Mouse (Mus musculus): Measurements from ENCODE around the gene Olfr1128. TPM values are rescaled to one million over a fixed set of nuclear protein-coding genes. Genes with fewer than 3 reads are reported as not detected.
"Not testable (repeated sequence)": the region's sequence is repeated elsewhere in the genome, so short reads cannot be mapped to it uniquely, and the experiment has no call there.

The Olfr1128 gene
- total RNA-seq (2021) = not detected
- long read RNA-seq, experiment 1 = 0 reads
- long read RNA-seq, experiment 2 = 0 reads

DNA sequence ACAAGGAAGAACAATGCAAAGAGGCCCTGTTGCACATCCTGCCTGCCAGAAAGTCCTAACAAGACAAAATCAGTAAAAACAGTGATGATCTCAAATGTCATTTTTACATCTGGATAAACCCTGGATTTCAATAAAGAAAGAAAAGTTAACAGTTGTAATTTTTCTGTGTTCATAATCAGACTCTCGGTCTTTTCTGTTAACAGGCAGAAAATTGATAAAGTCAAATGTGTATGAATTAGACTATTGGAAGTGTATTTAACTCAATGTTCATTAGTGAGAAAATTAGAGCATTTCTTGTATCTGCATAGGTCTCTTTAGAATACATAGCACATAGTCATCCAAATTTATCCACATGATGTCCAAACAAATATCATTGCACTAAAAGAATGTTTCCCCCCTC is at the start of gene Olfr1128:
Gene Olfr1128, minus strand, starts transcription at position 101 of the 400 bp plus-strand sequence.
- DNase-seq (ENCODE audit: low spot score in 2 of 2) = no peak

- DNase-seq (ENCODE audit: low spot score in 2 of 2) = not testable (repeated sequence)
These were observed 28.3 kb upstream of the Olfr1128 start, which contains the start of gene Olfr1129 for GRCm38 (mm10) chr2:87573602-87574001. Olfr1129 (plus strand) TSS chr2:87573902.

DNA sequence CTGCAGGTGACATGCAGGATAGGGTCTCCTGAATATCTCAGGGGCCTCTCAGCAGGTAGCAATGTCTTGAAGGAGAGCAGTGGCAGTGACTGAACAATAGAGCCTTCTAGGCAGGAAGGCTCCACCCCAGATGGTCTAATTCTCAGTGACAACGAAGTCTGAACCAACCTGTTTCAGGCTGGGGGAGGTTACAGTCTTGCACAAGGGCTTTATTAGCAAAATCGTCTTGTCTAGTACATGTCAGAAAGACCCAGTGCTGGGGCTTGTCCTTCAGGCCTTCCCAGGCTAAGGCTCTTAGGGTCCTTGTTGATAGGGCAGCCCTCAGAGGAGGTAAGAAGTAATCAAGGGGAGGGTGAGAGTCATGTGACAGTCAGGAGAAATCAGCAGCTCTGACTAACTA is 10.5 kb downstream of the Olfr1128 start:
- DNase-seq (ENCODE audit: low spot score in 2 of 2) = no peak

GRCm38 (mm10) chr2:87531496-87531895 is 13.8 kb downstream of the Olfr1128 start, which contains the start of gene Olfr153:
Olfr153 (plus strand) TSS chr2:87531796.
- no peak for DNase-seq (ENCODE audit: low spot score in 2 of 2)

DNA sequence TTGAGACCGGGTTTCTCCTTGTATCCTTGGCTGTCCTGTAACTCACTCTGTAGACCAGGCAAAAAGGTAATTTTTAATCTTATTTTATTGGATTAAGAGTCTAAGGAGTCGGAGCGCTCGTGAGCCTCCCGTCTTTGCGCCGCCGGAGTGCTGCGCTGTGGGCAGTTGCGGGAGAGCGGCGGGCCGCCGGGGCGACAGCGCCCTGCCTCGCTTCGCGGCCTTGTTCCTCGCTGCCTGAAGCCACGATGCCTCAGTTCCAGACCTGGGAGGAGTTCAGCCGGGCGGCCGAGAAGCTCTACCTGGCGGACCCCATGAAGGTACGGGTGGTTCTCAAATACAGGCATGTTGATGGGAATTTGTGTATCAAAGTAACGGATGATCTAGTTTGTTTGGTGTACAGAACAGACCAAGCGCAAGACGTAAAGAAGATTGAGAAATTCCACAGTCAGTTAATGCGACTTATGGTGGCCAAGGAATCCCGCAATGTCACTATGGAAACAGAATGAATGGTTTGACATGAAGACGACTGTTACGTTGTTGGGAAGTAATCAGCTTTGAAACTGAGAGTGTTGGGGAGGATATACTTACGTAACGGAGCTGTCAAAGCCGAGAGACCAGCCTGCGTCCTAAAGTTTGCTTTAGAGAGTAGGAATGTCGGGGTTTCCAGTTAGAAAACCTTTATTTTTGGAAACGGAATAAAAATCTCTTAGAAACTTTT is 19.3 kb downstream of the Olfr1128 start:
- DNase-seq (ENCODE audit: low spot score in 2 of 2) = peak; percentile 0 to 7

DNA sequence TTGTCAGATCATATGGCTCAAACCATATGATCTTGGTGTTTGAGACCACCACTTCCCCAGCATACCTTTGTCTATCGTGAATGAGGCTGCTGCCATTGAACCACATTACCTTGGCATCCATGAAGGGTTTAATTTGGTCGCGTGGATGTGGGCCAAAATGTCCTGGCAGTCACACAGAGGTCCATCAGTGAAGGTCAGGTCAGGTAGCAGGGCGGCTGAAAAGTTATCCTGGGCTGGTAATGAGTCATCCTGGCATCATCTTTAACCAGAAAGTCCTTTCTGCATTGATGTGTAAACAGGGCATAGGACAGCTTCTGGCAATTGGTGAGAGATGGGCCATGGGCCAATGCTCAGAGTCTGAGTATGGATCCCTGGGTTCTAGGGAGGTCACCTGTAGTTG is 24.7 kb downstream of the Olfr1128 start:
- no peak for DNase-seq (ENCODE audit: low spot score in 2 of 2)

GRCm38 (mm10) chr2:87516581-87516980 is 28.8 kb downstream of the Olfr1128 start:
- DNase-seq (ENCODE audit: low spot score in 2 of 2) = no peak

DNA sequence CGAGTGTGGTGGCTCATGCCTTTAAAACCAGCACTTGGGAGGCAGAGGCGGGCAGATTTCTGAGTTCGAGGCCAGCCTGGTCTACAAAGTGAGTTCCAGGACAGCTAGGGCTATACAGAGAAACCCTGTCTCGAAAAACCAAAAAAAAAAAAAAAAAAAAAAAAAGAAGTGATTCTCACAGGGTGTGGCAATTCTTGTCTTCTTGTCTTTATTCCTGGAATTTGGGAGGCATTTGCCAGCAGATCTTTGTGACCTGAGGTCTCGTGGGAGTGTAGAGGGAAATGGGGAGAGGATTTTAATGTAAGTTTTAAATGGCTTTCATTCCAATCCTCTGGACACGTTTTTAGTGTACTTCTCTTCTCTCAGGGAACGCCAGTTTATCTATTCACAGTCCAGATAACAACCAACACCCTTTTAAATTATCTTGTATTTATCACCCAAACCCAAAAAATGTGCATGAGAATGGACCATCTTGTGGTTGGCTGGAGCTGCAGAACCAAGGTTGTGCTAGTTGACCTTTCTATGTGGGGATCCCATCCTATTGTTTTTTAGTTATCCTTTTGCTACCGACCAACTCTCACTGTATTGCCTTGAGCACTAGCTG is 29.8 kb downstream of the Olfr1128 start:
- DNase-seq (ENCODE audit: low spot score in 2 of 2) = no peak

DNA sequence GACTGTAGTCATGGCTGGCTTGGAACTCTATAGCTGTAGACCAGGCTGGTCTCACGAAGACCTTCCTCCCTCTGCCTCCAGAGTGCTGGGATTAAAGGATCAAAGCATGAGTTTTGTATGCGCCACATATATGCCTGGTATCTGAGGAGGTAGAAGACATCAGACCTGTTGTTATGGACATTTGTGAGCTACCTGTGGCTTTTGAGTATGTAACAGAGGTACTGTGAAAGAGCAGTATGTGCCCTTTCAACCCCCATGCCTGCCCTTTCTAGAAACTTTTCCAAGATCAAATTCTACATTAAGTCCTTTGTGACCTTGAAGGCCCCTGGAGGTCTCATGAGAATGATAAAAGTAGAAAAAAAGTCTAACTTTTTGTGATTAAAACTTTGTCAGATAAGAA is 30.3 kb downstream of the Olfr1128 start:
- no peak for DNase-seq (ENCODE audit: low spot score in 2 of 2)

- DNase-seq (ENCODE audit: low spot score in 2 of 2) = no peak
These were observed 39.1 kb downstream of the Olfr1128 start, which contains the start of gene Pramel6 for GRCm38 (mm10) chr2:87506265-87506664. Pramel6 (plus strand) TSS chr2:87506565.

DNA sequence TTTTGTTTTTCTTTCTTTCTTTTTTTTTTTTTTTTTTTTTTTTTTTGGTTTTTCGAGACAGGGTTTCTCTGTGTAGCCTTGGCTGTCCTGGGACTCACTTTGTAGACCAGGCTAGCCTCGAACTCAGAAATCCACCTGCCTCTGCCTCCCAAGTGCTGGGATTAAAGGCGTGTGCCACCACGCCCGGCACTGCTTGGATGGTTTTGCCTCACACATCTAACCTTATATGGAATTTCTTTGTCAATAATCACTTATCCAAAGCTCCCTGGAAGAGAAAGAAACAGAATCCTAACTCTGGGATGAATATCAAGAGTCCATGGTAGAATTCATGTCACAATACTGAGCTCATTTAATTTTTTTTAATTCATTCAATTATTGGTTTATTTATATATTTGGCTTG is 48.3 kb downstream of the Olfr1128 start, which contains the start of gene Pramel7:
Gene Pramel7, minus strand, starts transcription at position 101 of the 400 bp plus-strand sequence.
- DNase-seq (ENCODE audit: low spot score in 2 of 2) = not testable (repeated sequence)

Other genes starting within 250 kb of the Olfr1128 start
- not detected for gene Olfr1118, start 238.0 kb downstream of the Olfr1128 start, total RNA-seq (2021)
- gene Olfr1120, start 190.7 kb downstream of the Olfr1128 start, total RNA-seq (2021) = not detected
- not detected for gene Olfr1121, start 175.6 kb downstream of the Olfr1128 start, total RNA-seq (2021)
- gene Olfr1122, start 159.7 kb downstream of the Olfr1128 start, total RNA-seq (2021) = not detected
- gene Olfr1123, start 128.9 kb downstream of the Olfr1128 start, total RNA-seq (2021) = not detected
- gene Olfr1124, start 115.3 kb downstream of the Olfr1128 start, total RNA-seq (2021) = not detected
- not detected for gene Olfr1126, start 91.6 kb downstream of the Olfr1128 start, total RNA-seq (2021)
- not detected for gene Pramel7, start 48.4 kb downstream of the Olfr1128 start, total RNA-seq (2021)
- not detected for gene Pramel6, start 39.0 kb downstream of the Olfr1128 start, total RNA-seq (2021)
- gene Olfr153, start 13.7 kb downstream of the Olfr1128 start, total RNA-seq (2021) = not detected
- gene Olfr1129, start 28.4 kb upstream of the Olfr1128 start, total RNA-seq (2021) = not detected
- not detected for gene Olfr1130, start 60.7 kb upstream of the Olfr1128 start, total RNA-seq (2021)
- gene Olfr1131, start 81.6 kb upstream of the Olfr1128 start, total RNA-seq (2021) = not detected
- gene Olfr1132, start 92.0 kb upstream of the Olfr1128 start, total RNA-seq (2021) = not detected
- not detected for gene Olfr1133, start 101.8 kb upstream of the Olfr1128 start, total RNA-seq (2021)
- not detected for gene Olfr1134, start 112.9 kb upstream of the Olfr1128 start, total RNA-seq (2021)
- not detected for gene Olfr1135, start 128.1 kb upstream of the Olfr1128 start, total RNA-seq (2021)
- gene Olfr1136, start 148.4 kb upstream of the Olfr1128 start, total RNA-seq (2021) = not detected
- gene Olfr1137, start 167.6 kb upstream of the Olfr1128 start, total RNA-seq (2021) = not detected
- gene Olfr1138, start 194.4 kb upstream of the Olfr1128 start, total RNA-seq (2021) = not detected
- not detected for gene Olfr1140, start 198.2 kb upstream of the Olfr1128 start, total RNA-seq (2021)
- gene Olfr1141, start 208.4 kb upstream of the Olfr1128 start, total RNA-seq (2021) = not detected
- not detected for gene Olfr152, start 233.9 kb upstream of the Olfr1128 start, total RNA-seq (2021)

Data from layer of hippocampus, postnatal 14 days (tissue).